Mouse (Mus musculus) retina, embryonic 14.5 days (tissue): ENCODE measurements around the gene Ndufs2.

Experiments used
- DNase-seq: peaks from one replicate; pipeline ENCODE4 v3.0.0-alpha.2; 2015; ENCODE audit warnings: low spot score

Gene Ndufs2

DNA sequence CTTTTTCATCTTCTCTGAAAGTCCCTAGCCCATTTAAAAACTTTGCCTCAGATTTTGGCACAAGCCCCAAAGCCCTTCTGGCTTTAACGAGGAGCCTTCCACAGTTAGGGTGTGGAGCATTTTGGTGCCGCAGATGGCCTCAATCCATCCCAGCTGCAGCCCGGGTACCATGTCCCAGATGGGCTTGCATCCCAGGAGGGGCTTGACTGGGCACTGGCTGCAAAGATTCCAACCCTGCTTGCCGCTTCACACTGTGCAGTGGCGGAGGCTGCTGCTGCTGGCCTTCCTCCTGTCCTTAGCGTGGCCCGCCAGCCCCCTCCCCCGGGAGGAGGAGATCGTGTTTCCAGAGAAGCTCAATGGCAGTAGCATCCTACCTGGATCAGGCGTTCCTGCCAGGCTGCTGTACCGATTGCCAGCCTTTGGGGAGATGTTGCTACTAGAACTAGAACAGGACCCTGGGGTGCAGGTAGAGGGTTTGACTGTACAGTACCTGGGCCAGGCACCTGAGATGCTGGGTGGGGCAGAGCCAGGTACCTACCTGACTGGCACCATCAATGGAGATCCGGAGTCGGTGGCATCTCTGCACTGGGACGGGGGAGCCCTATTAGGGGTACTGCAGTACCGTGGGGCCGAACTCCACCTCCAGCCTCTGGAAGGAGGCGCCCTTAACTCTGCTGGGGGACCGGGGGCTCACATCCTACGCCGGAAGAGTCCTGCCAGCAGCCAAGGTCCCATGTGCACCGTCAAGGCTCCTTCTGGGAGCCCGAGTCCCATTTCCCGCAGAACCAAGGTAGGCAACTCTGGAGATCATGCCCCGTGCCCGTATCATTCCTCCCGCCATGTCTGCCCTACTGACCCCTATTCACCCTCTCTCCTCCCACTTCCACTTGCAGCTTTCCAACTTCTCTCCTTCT is at the start of gene Ndufs2:
Gene Ndufs2, minus strand, starts transcription at position 709 of the 914 bp plus-strand sequence.
- peak; percentile 38 for DNase-seq

DNA sequence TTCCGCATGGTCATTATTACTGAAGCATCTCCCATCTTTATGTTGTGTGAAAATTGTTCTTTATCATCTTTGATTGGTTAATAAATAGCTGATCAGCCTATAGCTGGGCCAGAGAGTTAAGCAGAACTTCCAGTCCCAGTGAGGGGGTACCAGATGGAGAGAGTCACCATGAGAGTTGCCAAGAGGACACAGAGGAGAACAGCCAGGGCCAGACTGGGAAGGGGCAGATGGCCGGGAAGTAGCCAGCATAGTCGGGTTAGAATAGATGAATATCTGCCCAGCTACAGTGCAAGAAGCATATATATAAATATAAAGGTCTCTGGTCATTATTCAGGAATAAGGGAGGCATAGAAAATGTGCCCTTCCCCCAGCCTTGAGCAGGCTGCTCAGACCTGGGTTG is 47.0 kb upstream of the Ndufs2 start:
- no peak for DNase-seq

DNA sequence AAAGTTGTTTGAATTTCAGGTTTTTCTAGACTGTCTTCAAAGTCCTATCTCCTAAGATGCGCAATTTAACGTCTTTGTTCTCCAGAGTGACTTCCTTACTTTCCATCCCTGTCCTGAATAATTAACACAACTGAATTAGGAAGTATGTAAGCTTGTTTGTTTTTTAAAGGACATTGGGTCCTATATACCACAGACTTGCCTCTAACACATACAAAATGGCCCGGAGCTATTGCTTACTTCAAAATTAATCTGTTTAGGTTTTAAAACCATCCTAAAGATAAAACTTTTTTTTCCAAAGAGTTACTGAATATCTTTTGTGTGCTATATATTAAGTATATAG is 43.8 kb upstream of the Ndufs2 start:
- no peak for DNase-seq

DNA sequence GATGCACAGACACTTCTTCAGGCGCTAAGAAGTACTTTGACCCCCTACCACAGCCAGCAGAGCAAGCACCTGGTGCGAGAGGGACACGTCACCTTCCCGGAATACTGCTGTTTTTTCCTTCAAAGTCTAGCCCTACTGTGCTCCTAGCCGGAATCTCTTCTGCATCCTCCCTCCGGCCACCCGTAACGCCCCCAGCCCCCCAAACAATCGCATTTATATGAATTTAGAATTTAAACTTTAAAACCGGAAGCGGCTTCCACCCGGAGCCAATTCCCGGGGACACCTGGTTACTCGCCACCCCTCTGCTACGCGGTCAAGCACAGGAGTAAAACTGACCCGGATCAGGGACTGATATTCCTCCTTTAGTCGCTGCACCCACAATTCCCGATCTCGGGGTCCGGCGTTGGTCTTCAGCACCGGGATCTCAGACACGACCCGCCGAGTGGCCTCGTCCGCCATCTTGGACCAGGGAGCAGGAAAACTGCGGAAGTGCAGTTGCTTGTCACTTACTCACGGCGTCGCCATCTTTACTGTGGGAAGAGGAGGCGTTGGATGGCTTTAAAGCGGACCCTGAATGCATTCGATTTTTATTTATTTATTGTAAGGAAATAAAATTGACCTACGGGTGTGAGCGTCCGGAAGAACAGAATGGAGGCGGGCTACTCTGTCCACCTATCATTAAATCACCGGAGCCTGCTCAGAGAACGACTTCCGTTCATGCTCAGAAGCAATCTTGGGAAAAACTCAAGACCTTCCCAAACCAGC is 43.3 kb upstream of the Ndufs2 start, which contains the start of gene Ufc1:
Gene Ufc1, minus strand, starts transcription at position 727 of the 765 bp plus-strand sequence.
- DNase-seq, result peak; percentile 88

DNA sequence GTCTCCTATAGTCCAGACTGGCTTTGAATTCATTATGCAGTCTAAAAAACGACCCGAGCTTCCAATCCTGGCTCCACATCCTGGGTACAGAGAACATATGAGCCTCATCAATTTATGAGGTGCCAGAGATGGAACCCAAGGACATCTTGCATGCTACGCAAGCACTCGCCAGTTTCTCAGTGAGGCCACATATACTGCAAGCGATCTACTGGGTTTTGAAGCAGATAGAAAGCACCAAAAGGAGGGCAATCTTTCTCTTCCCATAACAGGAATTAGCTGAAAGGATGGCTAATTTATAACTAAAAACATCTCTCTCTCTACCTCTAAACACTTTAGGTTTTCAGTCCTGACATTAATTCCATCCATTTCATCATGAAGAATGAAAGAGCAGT is 42.7 kb upstream of the Ndufs2 start:
- no peak for DNase-seq

DNA sequence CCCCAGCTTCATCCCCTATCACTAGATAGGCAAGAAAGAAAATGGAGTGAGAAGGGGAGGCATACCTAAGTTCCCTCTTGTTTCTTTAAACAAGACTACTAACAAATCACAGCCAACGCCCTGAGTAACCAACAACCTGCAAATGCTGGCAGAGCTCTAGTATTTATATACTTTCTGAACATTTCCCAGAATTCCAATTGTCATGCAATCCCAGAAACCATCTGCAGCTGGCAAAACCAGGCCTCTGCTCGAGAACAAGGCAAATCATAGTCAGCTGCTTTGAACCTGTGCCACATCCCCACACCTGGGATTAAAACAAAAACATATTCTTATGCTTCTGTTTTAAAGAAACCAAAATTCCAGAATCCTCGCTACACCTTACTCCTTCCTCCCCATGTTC is 42.2 kb upstream of the Ndufs2 start:
- DNase-seq, result no peak

DNA sequence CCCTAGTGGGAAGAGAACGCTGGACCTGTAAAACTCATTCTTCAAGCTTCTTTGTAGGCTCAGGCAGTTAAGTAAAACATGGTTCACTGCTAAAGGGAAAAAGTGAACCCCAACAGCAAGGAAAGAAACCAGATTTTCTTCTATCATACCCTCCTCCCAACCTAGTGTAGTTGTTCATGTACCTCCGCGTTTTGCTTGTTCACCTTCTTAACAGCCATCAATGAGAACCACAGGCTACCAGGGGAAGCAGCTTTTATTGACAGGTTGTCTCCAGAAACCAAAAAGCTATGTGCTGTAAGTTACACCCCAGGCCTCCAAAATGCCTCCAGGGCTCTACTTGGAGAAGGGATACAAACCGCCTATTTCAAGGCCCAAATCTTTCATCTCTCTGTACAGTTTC is 37.1 kb upstream of the Ndufs2 start:
- no peak for DNase-seq

DNA sequence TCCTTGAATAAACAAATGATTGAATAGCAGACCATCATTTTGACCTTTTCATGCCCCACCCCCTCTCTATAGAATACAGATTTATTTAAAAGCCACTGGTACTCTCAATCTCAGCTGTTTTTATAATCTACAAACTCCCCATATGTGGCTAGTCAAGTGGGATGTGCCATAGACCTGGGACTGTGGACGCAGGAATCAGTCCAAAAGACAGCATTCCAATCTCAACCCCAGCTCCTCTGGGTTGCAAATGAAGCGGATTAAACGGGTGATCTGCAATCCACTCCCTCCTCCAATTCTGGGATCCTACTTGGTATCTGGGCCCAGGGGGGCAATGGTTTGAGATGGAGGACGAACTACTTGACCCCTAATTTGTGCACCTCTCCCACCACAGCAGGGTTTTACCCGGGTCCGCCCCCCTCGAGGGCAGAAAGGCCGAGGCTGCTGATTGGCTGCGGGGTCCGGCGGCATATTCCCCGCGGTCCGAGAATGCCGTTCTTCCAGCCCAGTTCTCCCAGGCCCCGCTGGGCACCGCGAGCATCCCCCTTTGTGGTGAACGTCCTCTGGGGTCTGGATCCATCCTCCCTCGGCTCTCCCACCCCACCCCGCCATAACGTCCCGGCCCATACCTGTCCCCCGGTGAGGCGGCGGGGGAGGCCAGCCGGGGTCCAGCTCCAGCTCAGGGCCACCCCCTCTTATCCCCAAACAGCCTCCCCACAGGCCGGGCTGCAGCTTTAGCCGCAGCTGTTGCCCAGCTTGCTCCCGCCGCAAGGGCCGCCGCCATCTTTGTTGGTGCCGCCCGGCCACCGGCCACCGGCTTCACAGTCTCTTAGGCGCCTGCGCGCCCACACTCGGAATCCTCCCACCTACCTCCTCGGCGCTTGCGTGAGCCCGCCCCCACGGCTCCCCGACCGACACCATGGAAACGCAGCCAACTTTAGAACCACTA is 36.2 kb upstream of the Ndufs2 start, which contains the start of gene Usp21:
Gene Usp21, minus strand, starts transcription at position 856 of the 946 bp plus-strand sequence.
- peak; percentile 94 for DNase-seq

DNA sequence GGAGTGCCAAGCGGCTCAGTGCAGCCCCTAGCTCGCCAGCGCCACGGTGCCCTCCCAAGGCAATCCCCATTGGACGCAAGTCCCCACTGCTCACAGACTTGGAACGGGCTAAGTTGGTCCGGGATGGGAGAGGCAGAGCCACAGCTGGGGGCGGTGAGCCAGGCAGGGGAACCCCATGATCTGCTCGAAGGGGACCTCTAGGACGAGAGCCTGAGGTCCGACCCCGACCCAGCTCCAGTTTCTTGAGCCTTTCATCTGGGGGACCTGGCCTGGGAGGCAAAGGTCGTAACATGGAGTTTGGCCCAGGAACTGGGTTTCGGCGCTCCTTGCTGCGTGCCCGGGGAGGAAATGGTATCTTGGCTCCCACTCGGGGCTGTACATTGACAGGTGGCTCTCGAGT is 35.3 kb upstream of the Ndufs2 start:
- no peak for DNase-seq

DNA sequence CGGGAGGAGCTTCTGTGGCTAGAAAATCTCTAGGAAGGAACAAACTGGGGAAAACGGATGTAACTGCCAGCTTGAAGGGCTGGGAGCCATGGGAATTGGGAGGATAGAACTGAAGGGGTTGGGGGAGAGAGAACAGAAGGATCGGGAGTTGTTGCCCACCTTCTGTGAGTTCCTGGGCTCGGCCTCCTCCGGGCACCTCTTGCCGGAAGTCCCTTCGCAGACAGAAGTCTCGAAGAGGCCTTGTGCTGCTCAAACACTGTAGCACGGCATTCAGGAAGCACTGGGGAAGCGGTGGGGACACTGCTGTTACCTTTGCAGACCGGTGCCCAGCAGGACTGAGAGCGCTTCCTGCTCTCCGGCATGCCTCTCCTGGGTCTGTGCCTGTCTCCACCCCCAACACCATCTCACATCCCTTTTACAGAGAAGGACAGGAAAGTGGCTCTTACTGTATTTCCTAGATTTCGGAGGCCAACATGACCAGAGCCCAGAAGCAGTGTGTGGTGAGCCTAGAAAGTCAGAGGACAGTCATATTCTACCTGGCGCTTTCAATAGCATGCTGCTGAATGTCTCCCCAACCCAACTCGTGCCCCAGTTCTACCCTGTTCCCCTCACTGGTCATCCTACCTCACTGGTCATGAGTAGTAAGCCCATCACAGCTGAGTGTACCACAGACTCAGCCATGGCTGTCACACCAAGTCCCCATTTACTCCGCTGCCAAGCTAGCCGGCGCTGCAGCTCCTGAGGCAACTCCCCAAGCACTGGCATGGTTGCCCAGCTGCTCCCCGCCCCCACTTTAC is 34.1 kb upstream of the Ndufs2 start:
- no peak for DNase-seq

DNA sequence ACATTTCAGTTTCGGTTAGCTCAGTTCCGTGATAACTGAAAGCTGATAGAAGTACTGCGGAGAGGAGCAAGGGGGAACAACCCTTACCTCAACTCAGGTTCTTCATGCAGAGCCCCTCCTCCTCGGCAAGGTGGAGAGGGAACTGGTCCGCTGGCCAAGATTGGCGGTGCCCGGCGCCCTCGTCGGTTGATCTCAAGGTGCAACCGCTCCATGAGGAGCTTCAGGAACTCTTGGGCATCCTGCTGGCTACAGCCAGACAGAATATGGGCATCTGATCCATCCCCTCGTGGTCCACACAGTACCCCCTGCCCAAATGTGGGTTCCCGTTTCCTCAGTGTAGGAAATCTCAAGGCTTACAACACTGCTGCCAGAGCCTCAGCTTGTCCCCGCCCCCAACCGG is 33.3 kb upstream of the Ndufs2 start:
- no peak for DNase-seq

DNA sequence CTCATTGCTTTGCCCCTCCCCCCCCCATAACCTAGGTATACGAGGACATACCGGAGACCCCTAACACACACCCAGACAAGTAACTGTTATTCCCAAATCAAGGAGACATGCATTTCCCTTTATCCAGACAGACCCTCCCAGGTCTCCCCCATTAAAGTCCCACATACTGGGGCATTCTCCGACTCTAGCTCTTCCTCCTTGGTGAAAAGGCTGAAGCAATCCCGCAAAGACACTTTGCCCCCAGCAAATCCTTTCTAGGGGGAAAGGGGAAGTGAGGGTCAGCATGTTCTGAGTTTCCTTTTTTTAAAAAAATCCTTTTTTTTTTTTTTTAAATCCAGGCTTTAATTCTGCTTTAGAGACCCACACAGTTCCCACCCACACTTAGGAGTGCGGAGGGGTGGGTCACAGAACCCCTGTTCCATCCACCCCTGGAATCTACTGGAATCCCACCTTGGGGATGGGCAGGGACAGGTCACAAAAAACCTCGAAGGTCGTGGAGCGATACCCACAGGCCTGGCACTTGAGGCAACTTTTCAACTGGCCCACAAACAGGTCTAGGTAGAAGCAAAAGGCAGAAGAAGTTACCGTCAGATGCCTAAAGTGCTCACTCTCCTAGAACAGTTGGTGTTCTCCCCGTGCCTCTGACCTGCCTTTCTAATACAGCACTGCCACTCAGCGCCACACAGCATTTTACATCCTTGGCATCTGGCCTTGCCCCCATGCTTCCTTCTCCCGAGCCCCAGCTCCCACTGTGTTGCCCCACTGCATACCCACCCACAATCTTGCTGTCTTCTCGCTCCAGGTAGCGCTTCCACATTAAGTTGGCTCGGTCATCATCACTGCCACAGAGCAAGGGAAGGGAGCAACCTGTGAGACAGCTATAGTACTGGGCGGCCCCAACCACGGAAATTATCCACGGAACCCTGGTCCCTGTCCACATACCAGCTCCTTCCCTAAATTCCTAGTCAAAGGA is 32.3 kb upstream of the Ndufs2 start:
- no peak for DNase-seq

DNA sequence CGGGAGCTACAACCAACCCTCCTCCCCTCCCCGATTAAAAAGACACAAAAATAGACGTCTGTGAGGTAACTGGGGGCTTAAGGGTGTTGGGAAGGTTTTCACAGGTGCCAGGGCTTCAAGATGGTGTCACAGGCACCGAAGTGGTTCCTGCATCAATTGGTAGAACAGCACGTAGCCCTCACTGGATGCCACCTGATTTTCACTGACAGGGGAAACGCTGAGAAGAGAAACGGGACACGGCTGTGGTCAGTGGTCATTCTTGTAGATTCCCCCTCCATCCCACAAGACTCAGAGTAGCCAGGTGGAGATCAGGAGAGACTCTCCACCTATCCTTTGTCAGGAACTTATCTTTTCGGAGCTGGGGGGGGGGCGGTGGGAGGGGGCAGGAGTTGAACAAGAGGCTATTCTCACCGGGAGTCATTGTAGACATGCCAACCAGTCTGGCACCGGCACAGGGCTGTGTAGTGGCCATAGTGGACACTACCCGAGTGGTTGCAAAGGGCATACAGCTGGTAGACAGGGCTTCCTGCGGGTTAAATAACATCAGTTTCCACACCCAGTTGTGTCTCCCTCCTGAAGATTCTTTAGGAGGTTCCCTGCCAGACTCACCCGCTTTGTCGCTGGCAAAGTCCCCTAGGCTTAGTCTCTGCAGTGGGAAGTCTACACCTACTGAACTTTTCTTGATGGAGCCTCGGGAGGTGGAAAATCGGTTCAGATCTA is 31.1 kb upstream of the Ndufs2 start:
- DNase-seq, result no peak

DNA sequence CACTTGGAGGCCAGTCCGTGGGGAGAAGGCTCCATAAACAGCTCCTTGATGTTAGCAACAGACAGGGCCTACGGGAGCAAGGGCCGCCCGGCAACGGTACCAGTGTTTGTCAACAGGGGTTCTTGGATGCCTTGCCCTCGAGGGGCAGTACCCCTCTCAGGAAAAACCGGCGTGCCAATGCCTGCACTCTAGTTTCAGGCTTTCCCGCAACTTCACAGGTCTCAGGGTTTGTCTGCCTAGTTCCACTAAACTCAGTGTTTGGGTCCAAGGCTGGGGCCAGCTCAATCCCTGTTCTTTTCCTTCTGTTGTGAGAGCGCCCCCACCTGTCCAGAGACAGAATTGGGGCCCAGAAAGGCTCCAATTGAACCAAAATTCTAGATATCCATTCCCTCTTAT is 30.3 kb upstream of the Ndufs2 start:
- DNase-seq, result peak; percentile 81

DNA sequence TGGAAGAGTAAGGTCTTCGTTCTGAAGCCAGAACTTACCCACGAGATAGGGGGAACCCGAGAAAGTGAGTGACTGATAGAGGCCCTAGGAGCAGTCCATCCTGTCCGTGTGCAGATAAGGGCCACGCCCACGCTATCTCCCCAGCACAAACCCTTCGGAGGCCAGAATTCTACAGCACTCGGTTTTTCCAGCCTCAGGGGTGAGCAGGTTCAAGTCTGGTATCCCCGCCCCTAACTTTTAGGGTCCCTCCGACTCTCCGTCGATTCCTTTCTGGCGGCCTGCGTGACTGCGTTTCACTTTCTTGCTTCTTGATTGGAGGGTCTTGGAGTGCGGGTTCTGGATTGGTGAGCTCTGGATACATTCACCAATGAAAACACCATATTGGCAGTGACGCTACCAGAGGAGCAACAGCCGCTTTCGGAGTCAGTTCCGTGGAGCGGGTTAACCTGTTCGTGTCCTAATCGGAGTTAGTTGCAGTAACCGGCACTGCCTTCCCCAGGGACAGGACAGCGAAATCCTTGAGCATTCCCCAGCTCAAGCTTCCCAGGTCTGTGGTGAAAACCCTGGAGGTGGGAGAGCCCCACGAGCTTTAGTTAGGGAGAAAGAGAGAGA is 29.8 kb upstream of the Ndufs2 start, which contains the start of gene Ppox:
Gene Ppox, minus strand, starts transcription at position 271 of the 612 bp plus-strand sequence.
- DNase-seq, result peak; percentile 96

DNA sequence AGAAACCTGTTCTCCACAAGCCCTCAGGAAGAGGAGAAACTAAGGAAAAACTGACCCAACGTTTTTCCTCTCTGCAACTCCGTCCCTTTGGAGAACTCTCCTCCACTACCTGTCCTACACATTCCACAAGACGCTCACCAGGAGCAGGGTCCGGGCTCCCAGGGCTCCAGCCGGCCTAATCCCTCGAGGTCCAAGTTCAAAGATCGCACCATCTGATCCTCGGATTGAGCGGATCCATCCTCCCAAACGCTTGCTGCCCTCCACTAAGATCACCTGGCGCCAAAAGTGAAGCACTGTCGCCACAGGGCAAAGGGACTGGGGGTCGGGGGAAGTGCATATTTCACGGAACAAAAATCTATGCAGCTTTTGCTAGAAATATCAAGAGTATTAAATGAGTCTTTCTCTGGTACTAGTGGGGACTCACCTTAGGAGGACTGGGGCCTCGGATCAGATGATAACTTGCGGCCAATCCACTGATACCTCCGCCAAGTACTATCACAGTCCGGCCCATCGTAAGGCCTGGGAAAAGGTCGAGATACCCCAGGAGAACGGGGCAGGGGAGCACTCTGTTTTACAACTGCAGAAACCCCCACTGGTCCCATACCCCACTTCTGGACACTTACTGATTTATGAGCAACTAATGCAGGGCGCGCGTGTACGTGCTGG is 29.2 kb upstream of the Ndufs2 start:
- no peak for DNase-seq

DNA sequence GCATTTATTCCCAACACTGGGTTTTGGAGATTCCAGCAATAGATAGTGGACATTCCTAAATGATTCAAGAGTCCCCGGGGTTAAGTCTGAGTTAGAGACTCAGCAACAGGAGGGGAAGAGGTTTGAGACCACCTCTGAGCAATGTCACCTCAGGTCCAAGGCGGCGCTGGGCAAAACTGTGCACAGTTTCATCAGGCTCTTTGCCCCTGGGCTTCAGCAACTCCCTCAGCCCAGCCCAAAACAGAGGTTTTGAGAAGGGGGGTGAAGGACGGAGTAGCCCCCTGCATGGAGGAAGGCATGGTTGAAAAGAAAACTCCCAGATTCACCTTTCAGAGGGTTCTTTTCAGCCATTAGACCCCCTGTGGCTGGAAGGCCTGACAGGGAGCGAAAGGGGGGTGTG is 28.5 kb upstream of the Ndufs2 start:
- DNase-seq, result no peak

DNA sequence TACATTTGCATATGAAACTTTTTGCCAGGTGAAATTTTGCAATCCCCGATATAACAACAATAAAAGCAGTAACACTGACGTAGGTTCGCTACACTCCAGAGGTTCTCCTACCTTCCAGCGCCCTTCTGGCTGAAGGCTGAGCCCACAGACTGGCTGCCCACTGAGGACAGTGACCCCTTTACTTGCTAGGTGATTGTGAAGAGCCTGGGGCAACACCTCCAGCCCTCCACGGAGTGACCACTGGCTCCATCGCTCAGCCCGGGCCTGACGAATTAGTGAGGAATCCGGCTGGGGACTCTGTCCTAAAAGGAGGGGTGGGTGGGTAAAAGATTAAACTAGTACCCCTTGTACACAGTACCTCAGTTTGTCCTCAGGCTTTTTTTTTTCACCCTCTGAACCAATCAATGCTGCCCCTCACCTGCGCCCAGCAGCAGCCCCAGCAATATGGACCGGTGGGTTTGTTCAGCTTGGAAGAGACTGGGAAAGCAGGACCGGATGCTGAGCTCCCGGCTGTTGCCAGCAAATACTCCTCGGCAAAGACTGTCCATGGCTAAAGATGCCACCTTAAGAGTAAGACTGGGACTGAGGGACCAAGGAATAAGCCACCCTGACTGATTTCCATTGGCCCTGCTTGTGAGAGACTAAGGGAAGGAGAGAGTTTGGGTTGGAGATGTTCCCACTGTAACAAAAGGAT is 28.0 kb upstream of the Ndufs2 start:
- DNase-seq, result no peak
